Mouse (Mus musculus) small intestine, adult 2 months (tissue): ENCODE results near the gene Slc9a9.

Experiments used
- CTCF ChIP-seq: fragments of 200-500 bp; IDR thresholded peaks from 2 replicates; pipeline ENCODE4 v1.5.1; 2012; ENCODE audit warnings: low read depth, mild to moderate bottlenecking, control low read depth, inconsistent platforms, low read length, moderate library complexity, mixed read lengths; ENCODE audit not compliant: insufficient replicate concordance, insufficient read length; ENCODE audit errors: extremely low read depth
- POLR2A ChIP-seq: fragments of 200-500 bp; IDR thresholded peaks from 2 replicates; pipeline ENCODE4 v1.6.1; 2012; ENCODE audit warnings: low read depth, mild to moderate bottlenecking, control low read depth, inconsistent platforms, low read length, moderate library complexity

DNA sequence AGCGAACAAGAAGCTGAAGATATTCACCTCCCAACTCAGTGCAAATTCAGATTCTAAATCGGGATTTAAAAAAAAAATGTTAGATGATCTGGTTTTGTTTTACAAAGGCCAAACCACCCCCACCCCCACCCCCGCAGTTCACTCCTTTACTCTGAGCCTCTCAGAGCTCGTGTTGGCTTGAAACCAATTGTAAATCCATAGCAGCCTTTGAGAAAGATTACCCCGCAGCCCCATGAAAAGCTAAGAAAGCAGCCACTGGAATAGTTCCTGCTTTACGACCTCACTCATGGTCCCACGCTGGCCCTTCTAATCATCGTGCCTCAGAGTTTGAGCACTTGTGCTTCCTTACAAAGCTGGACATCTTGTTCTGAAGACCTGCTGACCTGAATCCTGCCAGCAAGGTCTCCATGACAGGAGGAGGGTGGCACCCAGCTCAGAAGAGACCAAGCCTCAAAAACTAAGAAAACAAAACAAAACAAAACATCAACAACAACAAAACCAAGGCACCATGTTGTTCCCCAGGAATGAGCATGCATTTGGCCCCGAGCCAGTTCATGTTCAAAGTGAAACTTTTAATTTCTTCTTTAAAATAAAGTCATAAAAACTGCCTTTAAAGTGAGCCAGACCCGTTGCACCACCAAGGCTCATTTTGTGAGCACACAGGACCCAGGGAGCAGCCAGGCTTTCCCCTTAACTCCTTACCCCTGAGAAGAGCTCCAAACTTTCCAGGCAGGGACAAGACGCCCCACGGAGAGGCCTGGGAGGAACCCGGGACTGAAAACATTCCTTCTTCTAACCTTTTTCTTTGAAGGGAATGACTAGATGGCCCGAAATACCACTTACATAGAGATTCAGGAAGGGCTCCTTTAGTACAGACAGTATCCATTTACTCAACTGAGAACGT is 516.9 kb downstream of the Slc9a9 start:
- TF ChIP-seq CTCF (no peak), POLR2A (no peak)
